Mouse (Mus musculus) forelimb bud, embryonic 11.5 days (tissue): ENCODE measurements at regions not wholly inside any gene's neighbourhood (a gene's known extent, or its start where the extent isn't known, plus 50 kb on each side); places are given as distances from the start of the nearest gene placed in this dataset.

Experiments used
- DNase-seq: peaks from one replicate; pipeline ENCODE4 v3.0.0-alpha.2; 2012; ENCODE audit warnings: low read depth, low spot score

GRCm38 (mm10) chr2:78011821-78012220 lies 65.6 kb upstream of the Cwc22 start:
- peak; percentile 38 for DNase-seq

- DNase-seq: peak; percentile 14
These were observed 65.1 kb upstream of the Cwc22 start for GRCm38 (mm10) chr2:78011051-78011800.

- peak; percentile 11 for DNase-seq
These were observed 64.0 kb upstream of the Cwc22 start for GRCm38 (mm10) chr2:78010066-78010690.

DNA sequence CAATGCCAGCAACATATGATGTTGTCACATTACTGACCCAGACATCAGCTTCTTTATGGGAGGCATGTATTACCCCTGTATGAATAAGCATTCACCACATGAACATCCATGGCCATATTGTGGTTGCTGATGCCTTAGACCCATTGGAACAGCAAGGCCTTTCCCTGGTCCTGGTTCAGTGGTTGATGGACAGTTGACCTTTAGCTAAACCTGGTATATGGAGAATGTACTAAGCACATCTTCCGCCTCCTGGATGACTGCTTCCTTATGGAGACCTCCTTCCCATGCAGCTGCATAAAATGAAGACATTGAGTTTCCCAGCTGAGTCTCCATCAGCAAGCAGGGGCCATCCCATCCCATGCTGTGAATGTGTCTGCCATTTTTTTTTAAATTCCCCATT lies 61.9 kb upstream of the Cwc22 start:
- DNase-seq: peak; percentile 29

GRCm38 (mm10) chr2:78005402-78006021 lies 59.3 kb upstream of the Cwc22 start:
- DNase-seq: no peak

DNA sequence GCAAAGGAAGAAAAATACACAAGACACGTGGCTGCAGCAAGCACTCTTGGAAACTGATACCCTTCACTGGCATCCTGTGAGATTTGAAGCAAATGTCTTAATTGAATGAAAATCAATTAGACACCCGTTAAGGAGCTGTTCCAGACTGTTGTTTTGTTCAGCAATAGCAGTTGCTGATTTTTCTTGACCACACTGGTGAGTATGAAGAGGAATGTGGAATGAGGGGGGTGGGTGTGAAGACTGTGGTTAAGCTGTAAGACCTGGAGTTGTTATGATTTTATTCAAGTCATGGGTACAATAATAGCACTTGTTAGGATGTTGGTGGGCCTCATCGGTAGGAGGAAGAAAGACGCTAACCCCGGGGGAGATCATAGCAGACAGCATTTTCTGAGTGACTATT lies 58.3 kb upstream of the Cwc22 start:
- no peak for DNase-seq
